Mouse (Mus musculus): ENCODE data around the gene Pitpnb.

Pitpnb gene

GRCm38 (mm10) chr5:111401879-111402650, 71.5 kb downstream of the Pitpnb start:
- no peak for DNase-seq

- no peak for DNase-seq
Measured at GRCm38 (mm10) chr5:111402651-111402996, 72.1 kb downstream of the Pitpnb start.

GRCm38 (mm10) chr5:111404721-111405120, 74.2 kb downstream of the Pitpnb start:
- DNase-seq: no peak

GRCm38 (mm10) chr5:111408470-111409105, 78.0 kb downstream of the Pitpnb start:
- DNase-seq: no peak

GRCm38 (mm10) chr5:111409412-111410044, 79.0 kb downstream of the Pitpnb start:
- DNase-seq: no peak

GRCm38 (mm10) chr5:111410665-111411064, 80.1 kb downstream of the Pitpnb start:
- DNase-seq: no peak

- peak; percentile 87 for DNase-seq
Measured at GRCm38 (mm10) chr5:111414192-111414591, 83.6 kb downstream of the Pitpnb start.

- no peak for DNase-seq
Measured at GRCm38 (mm10) chr5:111414770-111415249, 84.2 kb downstream of the Pitpnb start.

GRCm38 (mm10) chr5:111415575-111415974, 85.0 kb downstream of the Pitpnb start:
- DNase-seq: no peak

- peak; percentile 52 for DNase-seq
Measured at GRCm38 (mm10) chr5:111416048-111416447, 85.5 kb downstream of the Pitpnb start.

GRCm38 (mm10) chr5:111416591-111417374, 86.2 kb downstream of the Pitpnb start, which contains the start of gene Mn1:
Gene Mn1, plus strand, starts transcription at chr5:111417362.
- peak; percentile 80 for DNase-seq

GRCm38 (mm10) chr5:111417378-111418131, 87.0 kb downstream of the Pitpnb start:
- no peak for DNase-seq

- DNase-seq: no peak
Measured at GRCm38 (mm10) chr5:111418202-111419120, 87.9 kb downstream of the Pitpnb start.

GRCm38 (mm10) chr5:111419121-111419881, 88.7 kb downstream of the Pitpnb start:
- no peak for DNase-seq

- no peak for DNase-seq
Measured at GRCm38 (mm10) chr5:111420011-111420691, 89.6 kb downstream of the Pitpnb start.

- DNase-seq: no peak
Measured at GRCm38 (mm10) chr5:111420896-111421295, 90.3 kb downstream of the Pitpnb start.

- DNase-seq: no peak
Measured at GRCm38 (mm10) chr5:111421424-111421823, 90.9 kb downstream of the Pitpnb start.

GRCm38 (mm10) chr5:111422058-111422800, 91.7 kb downstream of the Pitpnb start:
- DNase-seq: no peak

GRCm38 (mm10) chr5:111423011-111423410, 92.4 kb downstream of the Pitpnb start:
- DNase-seq: no peak

Measured in thymus, postnatal 25 days (tissue).